Mouse (Mus musculus): ENCODE measurements around the gene Clec16a.
A peak's percentile ranks its signal among the peaks of the same experiment; 100 is the strongest.

Gene Clec16a

DNA sequence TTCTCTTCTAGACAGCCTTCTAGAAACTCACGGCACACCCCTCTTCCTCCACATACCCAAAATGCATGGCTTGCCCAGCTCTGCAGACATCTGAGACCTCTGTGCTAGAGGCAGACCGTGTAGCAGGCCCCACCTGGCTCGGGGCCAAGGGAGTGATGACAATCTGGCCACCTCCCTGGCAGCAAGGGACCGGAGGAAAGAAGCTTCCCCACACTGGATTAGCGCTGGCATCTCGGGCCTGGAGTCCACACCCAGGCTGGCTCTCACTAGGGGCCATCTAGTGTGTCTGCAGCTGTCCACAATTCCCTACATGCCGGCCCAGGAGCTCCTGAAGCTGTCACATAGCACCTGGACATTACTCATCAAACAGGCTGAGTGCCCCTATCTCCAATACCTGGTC, 10.6 kb upstream of the Clec16a start:
- no peak for DNase-seq (ENCODE audit: low read depth, low spot score)

DNA sequence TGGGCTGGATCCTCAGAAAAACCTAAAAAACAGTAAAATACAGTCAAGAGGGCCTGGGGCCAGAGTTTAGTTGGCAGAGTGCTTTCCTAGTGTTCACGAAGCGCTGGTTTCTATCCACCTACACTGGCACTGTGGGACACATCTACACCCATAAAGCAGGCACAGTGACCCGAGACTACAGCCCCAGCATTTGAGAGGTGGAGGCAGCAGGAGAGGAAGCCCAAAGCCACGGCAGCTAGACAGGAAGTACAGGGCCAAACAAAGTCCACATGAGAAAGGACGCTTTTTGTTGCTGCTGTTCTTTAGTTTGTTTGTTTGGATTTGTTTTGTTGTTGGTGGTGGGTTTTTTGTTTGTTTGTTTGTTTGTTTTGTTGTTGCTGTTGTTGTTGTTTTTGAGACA, 8.8 kb upstream of the Clec16a start:
- DNase-seq (ENCODE audit: low read depth, low spot score) = no peak

DNA sequence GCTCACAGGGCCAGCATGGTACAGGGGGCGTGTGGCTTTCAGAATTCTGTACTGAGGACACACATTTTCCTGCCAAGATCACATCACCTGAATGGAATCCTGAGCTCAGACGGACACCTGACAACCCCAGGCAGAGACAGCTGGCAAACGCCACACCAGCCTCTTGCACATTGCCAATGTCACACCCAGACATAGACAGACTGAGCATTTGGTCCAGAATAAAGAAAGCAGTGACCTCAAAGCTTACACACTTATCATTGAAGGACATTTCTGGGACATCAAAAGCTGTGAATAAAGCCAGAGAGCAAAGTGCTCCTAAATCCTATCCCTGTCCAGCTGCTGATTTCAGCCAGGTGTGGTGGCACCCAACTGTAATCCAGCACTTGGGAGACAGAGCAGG, 8.2 kb upstream of the Clec16a start:
- no peak for DNase-seq (ENCODE audit: low read depth, low spot score)

DNA sequence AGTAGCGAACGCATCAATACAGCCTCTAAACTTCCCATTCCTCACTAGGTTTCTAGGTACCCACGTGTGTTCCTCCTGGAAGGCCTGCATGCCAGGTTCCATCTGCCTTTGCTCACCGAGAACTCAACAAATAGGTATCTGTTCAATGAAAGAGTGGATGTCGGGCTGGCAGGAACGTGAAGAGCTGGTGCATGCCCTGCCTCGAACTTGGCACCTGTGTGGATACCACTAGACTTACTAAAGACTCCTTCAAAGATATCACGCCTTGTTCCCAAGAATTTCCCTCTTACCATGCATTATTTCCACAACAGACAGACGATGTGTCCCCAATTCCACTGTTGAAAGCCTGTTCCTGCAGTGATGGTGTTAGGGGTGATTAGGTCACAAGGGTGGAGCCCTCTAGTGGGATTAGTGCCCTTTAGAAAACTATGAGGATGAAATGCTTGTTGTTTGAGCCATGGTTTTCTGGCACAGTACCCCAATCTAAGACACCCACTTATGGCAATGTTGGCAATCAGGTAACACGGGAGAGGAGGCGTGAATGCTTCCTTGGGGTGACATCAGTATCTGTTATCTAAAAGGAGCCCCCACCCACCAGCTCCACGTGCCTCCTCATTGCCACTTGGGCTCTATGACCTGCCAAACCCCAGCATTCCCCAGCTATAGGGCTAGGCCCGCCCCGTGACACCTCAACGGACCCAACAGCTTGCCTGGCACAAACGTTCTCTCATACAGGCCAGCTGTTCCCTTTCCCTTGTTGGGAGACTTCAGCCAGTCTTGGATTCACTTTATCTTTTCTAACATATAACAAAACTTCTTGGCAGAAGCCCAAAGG, 4.2 kb upstream of the Clec16a start:
- no peak for DNase-seq (ENCODE audit: low read depth, low spot score)

DNA sequence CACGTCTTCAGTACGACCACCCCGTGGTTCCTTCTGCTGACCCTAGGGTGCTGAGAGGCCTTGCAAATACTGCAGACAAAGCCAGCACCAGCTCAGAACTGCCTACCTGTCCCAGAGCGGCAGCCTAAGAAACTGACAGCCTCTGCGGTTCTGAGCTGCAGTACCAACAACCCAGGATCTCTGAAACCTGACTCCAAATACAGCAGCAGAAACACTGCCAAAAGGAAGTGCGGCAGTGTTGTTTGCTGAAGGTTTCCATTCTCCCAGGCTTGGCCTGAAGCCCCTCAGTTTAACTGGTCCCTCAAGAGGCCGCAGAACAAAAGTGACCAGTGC, 3.6 kb upstream of the Clec16a start:
- DNase-seq (ENCODE audit: low read depth, low spot score) = no peak

DNA sequence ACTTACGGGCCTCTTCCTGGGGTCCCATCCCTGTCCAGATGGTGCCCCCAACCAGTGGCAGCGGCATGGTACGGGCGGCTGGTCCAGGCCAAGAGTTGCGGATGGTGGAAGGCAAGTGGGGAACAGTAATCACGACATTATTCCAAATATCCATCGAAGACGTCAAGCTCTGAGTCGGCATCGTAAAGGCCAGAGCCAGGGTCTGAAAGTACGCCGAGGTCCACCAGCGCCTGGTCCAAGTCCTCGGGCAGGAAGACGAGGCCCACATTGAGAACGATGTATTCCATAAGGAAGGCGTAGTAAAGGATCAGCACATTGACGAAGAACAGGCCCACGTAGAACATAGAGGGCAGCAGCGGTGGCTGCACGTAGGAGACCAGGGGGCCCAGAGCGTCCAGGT, 2.9 kb upstream of the Clec16a start:
- DNase-seq (ENCODE audit: low read depth, low spot score) = no peak

DNA sequence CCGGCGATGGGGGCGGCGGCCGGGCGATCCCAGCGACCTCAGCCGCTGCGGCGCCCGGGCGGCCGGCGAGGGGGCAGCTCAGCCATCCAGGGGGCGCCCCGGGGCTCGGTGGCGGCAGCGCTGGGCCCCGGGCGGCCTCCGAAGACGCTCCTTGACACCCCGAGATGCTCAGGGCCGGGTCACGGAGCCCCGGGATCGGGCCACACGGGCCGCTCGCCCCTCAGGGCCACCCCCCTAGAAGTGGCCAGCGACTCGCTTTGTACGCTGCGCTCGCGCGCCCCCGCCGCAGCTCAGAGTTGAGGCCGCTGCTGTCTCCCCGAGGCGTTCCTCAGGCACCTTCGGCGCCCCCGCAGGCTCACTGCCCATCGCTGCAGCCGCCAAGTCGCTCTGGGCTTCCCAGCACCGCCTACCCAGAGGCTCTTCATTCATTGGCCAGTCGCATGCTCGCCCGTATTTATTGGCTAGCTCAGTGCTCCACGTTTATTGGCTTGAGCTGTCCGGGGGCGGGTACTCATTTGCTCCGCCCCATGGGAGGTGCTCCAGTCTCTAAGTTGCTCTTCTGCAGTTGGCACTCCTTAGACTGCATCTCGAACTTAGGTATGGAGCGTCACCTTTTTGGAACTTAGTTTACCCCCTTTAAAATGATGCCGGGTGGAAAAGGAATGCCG, 2.3 kb upstream of the Clec16a start, which contains the start of gene Dexi:
TSS of gene Dexi (minus strand) at position 357 of the 668 bp plus-strand sequence.
- peak; percentile 99 for DNase-seq (ENCODE audit: low read depth, low spot score)

DNA sequence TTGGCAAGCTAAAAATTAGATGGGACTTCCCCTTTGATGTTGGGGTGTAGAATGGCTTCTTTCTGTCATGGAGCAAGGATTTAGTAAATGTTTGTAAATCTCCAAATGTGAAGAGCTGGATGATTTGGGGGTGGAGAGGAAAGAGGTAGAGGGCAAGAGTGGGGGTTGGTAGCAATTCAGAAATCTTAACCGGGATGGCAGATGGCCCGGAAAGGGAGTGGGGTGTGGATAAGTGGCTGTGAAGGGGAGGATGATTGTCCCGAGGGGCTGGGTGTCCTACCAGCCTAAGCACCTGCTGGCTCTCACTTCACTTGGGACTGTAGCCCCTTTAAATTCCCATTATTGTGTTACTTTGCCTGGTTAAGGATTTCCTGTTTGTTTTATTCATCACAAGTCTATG, 1.7 kb downstream of the Clec16a start:
- DNase-seq (ENCODE audit: low read depth, low spot score) = no peak

DNA sequence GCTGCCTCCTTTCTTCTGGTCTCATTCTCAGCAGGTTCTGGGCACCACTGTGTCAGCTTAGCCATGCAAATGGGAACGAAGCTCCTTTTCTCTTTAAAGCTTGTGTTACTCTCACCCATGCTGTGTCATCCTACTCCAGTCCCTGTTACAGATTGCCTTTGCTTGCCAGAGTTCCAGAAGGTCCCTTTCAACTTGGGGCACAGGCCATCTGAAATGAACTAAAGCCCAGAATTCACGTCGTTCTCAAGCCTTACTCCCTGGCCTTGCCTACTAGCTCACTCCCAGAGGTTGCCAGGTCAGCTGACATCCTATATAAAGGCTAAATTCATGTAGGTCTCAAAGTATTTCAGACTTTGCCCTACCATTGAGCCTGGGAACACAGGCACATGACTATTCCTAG, 3.8 kb downstream of the Clec16a start:
- DNase-seq (ENCODE audit: low read depth, low spot score) = no peak

DNA sequence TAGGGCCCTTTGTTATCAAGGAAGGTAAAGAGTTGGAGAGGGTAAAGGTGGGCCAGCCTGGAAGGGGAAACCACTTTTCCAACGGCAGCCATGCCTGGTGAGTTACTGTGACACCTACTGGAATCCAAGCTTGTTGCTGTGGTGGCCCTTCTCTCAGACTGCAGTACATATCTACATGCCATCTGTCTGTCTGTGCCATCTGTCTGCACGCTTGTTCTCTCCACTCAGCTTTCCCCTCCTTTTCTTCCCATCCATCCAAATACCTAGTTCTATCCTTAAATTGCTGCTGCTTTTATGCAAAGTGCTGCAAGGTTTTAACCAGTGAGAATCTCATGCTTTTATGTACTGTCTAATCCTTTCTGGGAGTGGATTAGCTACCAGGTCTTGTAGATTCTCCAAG, 4.5 kb downstream of the Clec16a start:
- no peak for DNase-seq (ENCODE audit: low read depth, low spot score)

DNA sequence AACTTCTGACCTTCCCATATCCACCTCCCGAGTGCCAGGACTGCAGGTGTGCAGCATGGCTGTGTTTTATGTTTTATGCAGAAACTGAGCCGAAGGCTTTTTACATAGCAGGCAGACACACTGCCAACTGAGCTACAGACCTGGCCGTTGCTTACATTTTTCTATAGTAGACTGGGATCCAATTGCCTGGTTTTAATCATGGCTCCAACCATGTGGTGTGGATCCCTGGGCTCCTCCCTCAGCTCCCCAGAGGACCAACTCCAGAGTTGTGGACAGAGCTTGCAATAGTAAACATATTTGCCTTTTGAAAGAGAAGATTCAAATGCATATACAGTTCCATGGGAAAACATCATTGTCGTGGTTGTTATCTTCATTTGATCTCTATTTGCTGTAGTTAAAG, 6.5 kb downstream of the Clec16a start:
- DNase-seq (ENCODE audit: low read depth, low spot score) = no peak

DNA sequence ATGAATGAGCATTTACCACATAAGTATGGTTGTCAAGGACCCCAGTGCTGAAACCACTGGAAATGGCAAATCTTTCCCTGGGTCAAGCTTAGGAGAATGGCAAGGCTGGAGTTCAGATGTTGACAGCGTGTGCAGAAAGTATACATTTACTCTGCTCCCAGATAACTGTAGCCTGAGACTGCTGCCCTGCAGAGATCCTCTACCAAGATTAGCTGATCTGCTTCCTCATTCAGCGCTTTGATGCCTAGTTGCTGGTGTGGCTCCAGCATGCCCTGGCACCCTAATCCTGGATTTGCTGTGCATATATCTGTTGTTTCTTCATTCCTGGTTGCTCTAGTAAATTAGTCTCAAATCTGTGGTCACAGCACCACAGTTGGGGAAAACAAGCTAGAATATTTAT, 8.7 kb downstream of the Clec16a start:
- no peak for DNase-seq (ENCODE audit: low read depth, low spot score)

DNA sequence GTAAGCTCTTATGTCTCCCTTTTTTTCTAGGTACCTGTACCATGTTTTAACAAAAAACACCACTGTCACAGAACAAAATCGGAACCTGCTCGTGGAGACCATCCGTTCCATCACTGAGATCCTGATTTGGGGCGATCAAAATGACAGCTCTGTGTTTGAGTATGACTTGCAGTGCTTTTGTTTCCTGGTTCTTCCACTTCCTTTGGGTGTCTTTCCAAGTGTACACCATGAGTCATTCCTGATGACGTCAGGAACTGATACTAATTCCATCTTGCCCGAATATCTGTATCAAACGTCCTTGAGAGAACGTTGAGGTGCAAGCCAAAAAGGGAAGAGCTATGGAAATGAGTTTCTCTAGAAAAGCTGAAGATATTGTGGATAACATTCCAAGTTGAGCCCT, 14.9 kb downstream of the Clec16a start:
- DNase-seq (ENCODE audit: low read depth, low spot score) = no peak

DNA sequence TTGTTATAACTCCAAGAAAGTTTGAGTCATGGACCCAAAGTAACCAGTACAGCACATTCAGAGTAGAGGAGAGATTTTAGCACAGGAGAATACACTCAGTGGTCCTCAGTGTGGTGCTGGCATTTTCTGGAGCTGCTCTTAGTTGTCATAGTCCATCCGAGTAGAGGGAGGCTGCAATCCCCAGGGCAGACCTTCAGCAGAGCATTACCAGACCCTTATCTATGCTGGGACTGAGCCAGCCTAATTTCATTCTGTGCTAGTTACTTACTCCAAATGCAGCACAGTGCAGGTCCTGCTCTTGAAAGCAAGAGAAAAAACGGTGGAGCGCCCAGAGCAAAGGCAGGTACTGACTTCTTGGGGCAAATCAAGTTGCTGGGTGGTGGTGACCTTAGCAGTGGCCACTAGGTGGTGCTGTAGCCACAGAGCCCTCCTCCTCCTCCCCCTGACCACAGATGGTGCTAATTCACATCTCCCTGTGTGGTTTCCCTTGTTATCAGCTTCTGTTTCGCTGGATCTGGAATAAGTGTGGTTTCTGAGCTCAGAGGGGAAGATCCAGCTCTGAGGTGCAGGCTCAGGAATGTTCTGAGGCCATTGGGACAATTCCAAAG, 20.2 kb downstream of the Clec16a start:
- peak; percentile 69 for DNase-seq (ENCODE audit: low read depth, low spot score)

DNA sequence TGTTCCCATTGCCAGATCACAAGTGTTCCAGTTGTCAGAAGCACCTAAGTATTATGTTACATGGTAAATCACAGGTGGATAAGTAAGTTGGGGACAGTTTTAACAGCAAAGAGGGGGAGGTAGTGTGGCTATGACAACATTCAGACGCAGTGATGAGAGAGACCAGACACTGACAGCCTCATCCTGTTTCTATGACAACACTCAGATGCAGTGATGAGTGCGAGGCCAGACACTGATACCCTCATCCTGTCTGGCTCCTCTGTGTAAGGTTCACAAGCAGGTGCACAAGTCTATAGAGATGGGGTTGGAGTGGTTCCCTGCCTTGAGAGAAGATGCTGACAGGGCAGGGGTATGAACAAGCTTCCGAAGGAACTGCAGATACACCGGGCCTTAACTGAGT, 22.0 kb downstream of the Clec16a start:
- no peak for DNase-seq (ENCODE audit: low read depth, low spot score)

DNA sequence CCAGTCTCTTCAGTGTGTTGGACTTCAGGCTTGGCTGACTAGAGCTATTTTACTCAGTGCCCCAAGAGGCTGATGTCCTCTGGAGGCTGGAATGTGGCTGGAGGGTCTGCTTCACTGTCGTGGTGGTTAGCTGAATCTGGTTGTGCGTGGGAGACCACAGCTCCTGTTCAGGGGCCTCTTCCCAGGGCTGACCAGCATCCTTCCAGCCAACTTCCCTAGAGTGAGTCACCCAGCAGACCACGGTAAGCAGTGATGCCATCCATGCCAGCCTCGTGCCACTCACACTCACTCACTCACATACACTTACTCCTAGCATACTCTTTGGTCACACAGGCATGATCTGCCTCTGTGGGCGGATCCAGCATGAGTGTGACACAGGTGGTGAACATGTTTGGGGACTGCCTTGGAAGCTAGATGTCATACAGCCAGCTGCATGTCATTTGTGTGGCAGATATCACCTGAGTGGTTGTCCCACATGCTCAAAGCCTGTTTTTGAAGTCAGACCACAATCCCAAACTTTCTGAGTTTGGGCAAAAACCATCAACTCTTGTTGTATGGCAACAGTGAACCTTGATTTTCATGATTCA, 24.8 kb downstream of the Clec16a start:
- no peak for DNase-seq (ENCODE audit: low read depth, low spot score)

DNA sequence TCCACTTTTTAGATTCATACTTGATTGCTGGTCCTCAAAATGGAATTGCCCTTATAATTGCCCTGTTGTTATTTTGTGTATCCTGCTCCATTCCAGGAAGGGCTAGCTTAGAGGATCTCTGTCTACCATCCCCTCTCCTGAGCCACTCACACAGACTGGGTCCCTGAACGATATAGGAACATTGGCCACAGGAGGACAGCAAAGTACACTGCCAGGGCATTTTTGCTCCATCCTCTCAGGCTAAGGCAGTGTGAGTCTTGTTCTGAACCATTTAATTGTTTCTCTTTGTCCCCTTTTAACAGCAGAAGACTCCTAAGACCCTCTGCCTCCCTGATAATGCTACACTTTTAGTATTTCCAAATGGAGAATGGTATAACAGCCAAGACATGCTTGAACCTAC, 25.6 kb downstream of the Clec16a start:
- no peak for DNase-seq (ENCODE audit: low read depth, low spot score)

DNA sequence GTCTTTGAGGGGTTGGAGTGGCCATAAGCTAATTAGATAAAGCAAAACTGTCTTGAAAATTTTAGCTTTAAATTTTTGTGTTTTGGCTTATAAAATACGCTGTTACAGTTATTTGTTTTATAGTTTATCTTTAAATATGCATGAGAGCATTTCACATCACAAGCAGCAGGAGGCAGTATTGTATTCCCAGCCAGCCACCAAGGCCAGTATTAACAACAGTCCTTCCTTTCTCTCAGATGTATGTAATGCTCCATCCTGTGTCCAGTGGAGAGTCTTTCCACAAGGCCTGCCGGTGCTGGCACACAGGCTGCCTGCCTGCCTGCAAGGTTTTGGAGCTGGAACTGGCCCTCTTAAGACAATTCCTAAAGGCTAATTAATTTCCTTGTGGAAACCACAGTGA, 26.7 kb downstream of the Clec16a start:
- peak; percentile 16 for DNase-seq (ENCODE audit: low read depth, low spot score)

DNA sequence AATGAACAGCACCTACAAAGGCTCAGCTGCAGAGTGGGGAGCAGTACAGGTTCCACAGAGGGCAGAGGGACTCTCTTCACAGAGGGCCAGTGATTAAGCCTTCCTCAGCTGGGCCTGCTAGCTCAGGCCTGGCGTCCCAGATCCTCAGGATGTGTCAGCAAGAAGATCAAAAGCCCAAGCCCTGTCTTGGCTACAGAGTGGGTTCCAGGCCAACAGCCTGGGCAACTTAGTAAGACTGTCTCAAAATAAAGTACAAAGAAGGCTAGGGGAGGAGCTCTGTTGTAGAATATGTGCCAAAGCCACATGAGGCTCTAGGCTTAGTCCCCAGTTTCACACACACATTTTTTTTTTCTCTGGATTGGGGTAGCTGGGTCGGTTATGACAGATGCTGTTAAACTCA, 29.8 kb downstream of the Clec16a start:
- no peak for DNase-seq (ENCODE audit: low read depth, low spot score)

DNA sequence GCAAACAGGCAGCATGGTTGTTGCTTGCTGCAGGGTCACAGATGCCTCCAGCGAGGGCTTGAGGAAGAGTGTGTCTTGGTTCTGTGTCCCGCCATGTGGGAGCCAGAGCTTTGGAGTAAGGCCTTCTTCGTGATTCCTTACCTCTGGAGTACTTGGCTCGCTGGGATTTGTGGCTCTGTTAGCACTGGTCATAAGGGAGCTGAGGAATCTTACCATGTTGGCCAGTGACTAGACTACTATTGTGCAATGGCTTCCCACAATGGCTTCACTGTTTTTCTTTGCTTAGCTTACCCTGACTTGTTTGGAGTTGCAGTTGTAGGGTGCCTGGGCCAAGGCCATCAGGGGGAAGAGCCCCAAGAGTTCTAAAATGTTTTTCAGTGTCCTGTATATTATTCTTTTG, 30.8 kb downstream of the Clec16a start:
- no peak for DNase-seq (ENCODE audit: low read depth, low spot score)

DNA sequence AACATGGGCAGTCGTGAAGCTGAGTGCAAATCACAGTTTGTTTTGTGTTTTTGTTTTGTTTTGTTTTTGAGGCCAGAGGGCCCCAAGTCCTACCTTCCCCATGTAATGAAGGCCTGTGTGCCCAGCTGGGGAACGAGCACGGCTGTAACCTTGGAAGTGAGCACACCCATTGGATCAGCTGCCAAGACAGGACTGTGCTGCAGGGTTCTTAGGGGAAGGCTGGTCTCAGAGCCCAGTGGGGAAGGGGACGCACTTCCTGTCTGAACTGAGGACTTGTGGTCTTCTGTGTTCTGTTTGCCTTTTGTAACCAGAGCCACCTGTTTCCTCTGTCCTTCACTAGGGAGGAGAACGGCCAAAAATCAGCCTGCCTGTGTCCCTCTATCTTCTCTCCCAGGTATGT, 32.4 kb downstream of the Clec16a start:
- no peak for DNase-seq (ENCODE audit: low read depth, low spot score)

DNA sequence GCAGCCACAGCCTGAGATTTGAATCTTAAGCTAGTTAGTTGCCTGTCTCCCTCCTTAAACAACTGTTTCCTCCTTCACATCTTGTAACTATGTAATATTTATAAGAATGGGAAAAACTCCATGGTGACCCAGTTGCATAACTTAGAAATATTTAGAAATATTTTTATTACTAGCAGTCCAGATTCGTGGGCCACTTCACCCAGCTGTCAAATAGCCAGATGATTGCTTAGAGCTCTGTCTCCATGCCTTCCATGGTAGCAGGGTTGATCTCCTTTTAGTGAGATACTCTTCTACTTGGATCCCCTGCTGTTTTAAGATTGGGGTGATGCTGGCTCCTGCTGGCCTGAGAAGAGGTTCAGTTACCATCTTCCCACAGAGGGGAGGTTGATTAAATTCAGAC, 33.2 kb downstream of the Clec16a start:
- no peak for DNase-seq (ENCODE audit: low read depth, low spot score)
